Comparison of ENCODE assay signal across 8 mouse cellular contexts in the genomic region with DNA sequence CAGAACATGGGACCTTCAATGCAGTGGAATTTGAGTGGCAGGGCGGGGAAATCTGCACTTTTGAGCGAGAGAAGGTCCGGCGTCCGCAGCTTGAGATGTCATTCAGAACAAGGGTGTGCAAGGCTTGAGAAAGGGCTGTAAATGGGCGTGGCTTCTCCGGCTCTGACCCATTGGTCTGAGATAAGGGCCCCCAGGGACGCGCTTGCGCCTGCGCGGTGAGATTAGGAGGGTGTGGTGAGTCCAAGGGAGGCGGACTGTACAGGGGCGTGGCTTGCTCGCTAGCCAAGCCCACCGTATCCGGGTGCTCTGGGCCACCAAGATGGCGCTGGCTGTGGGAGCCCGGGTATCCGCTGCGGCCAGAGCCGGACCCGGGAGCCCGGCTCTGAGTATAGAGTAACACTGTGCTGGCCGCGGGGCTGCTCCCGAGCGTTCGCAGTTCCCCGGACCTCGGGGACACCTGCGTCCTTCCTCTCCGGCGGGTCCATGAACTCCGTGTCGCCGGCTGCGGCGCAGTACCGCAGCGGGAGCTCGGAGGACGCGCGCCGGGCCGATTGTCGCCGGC. TPM values are rescaled to one million over a fixed set of nuclear protein-coding genes. Genes with fewer than 3 reads are reported as not detected.
DNase-seq lines count a peak whose midpoint lies in the region; ATAC-seq and TF ChIP-seq lines count a peak whose summit lies in the region.

A gene (plus strand): TSS at position 294 of the 562 bp plus-strand sequence.

- ATAC-seq in forebrain, postnatal 0 days, result peak; percentile 99
- peak; percentile 98 for ATAC-seq in lung, embryonic 15.5 days (ENCODE audit: borderline replicate concordance, extremely low read depth, low FRiP score, low TSS enrichment)

- no peak for TF ChIP-seq RAD21 in MEL (IDR thresholded peaks at IDR 0.05; ENCODE audit: low read depth, low read length)

- no peak for TF ChIP-seq EP300 in MEL (IDR thresholded peaks at IDR 0.05; ENCODE audit: low read depth in 1 of 2, low read length in 2 of 2)

- DNase-seq in MEL (ENCODE audit: low read depth, low spot score), result peak; percentile 100
- DNase-seq in cerebellum, adult 2 months, result peak; percentile 99 to 100
- DNase-seq in forebrain, postnatal 0 days, result peak; percentile 98
- peak; percentile 100 for DNase-seq in heart, postnatal 4 days
- DNase-seq in layer of hippocampus, adult 8-10 months (ENCODE audit: low spot score in 2 of 2), result peak; percentile 96 to 97
- peak; percentile 99 for DNase-seq in ovary, adult 18-20 months (ENCODE audit: low spot score)
- peak; percentile 93 for DNase-seq in thymus, postnatal 0 days (ENCODE audit: low spot score)

- H3K27me3 ChIP-seq in MEL (ENCODE audit: control insufficient read depth in 1 of 2, insufficient read depth in 2 of 2, low read length in 2 of 2), result no peaks in the 10 kb centered on the region
- no peaks in the 10 kb centered on the region for H3K27me3 ChIP-seq in cerebellum, adult 2 months (ENCODE audit: control insufficient read depth, insufficient read depth, low read length)
- H3K27me3 ChIP-seq in forebrain, postnatal 0 days (ENCODE audit: insufficient read depth, low read length), result no peaks in the 10 kb centered on the region
- no peaks in the 10 kb centered on the region for H3K27me3 ChIP-seq in lung, embryonic 15.5 days

- TF ChIP-seq POLR2A in MEL (IDR thresholded peaks at IDR 0.05; ENCODE audit: control insufficient read depth in 1 of 2, insufficient read depth in 1 of 2, low read depth in 1 of 2, low read length in 2 of 2, poor library complexity in 1 of 2), result peak in 1 of 2 experiments; percentile 100; a peak in 2 of 4 replicates
- peak; percentile 90 for TF ChIP-seq POLR2A in cerebellum, adult 2 months (IDR thresholded peaks at IDR 0.05; ENCODE audit: borderline replicate concordance, insufficient read depth, low read length)

- H3K27ac ChIP-seq in MEL (ENCODE audit: control insufficient read depth, low read depth, low read length), result peak within 1 kb of the TSS; percentile 84
- peak within 1 kb of the TSS; percentile 73 for H3K27ac ChIP-seq in cerebellum, adult 2 months (ENCODE audit: insufficient read depth, low read length)
- H3K27ac ChIP-seq in forebrain, postnatal 0 days (ENCODE audit: low read depth, low read length), result peak within 1 kb of the TSS; percentile 79
- H3K27ac ChIP-seq in lung, embryonic 15.5 days, result peak within 1 kb of the TSS; percentile 86

- peaks cover 20 to 36% of the 10 kb centered on the region in 2 experiments for H3K36me3 ChIP-seq in MEL (ENCODE audit: control insufficient read depth in 1 of 2, insufficient read depth in 2 of 2, low read length in 2 of 2)
- H3K36me3 ChIP-seq in forebrain, postnatal 0 days (ENCODE audit: insufficient read depth), result peaks cover 20% of the 10 kb centered on the region
- peaks cover 19% of the 10 kb centered on the region for H3K36me3 ChIP-seq in lung, embryonic 15.5 days

- TF ChIP-seq CTCF in MEL (IDR thresholded peaks at IDR 0.05 in 2 of 3, conservative IDR thresholded peaks at IDR 0.05 in 1 of 3; ENCODE audit: control insufficient read depth in 1 of 3, insufficient read depth in 1 of 3, low read depth in 2 of 3, low read length in 3 of 3, poor library complexity in 1 of 3, severe bottlenecking in 1 of 3), result no peak
- no peak for TF ChIP-seq CTCF in cerebellum, adult 2 months (IDR thresholded peaks at IDR 0.05; ENCODE audit: borderline replicate concordance, insufficient read depth, low read depth, low read length)
- TF ChIP-seq CTCF in forebrain, postnatal 0 days (IDR thresholded peaks at IDR 0.05; ENCODE audit: low read depth), result no peak

- peaks cover 22% of the 10 kb centered on the region for H3K79me2 ChIP-seq in MEL (ENCODE audit: control insufficient read depth, insufficient read depth, low read length, poor library complexity)

- H3K4me3 ChIP-seq in MEL (ENCODE audit: control insufficient read depth in 1 of 2, insufficient read depth in 1 of 2, low read depth in 2 of 2, low read length in 2 of 2), result peak within 1 kb of the TSS; percentile 67 to 78
- peak within 1 kb of the TSS; percentile 97 for H3K4me3 ChIP-seq in cerebellum, adult 2 months (replicated peaks; ENCODE audit: insufficient read depth, low read depth, low read length)
- H3K4me3 ChIP-seq in forebrain, postnatal 0 days (ENCODE audit: low read depth, low read length), result peak within 1 kb of the TSS; percentile 93
- peak within 1 kb of the TSS; percentile 79 for H3K4me3 ChIP-seq in lung, embryonic 15.5 days

- WGBS in cerebellum, adult 2 months, result under 1% methylated on average over 49 of the region's 49 CpGs
- 3% methylated on average over 46 of the region's 49 CpGs for WGBS in forebrain, postnatal 0 days
- under 1% methylated on average over 49 of the region's 49 CpGs for WGBS in lung, embryonic 15.5 days

- H3K9me3 ChIP-seq in MEL (replicated peaks; ENCODE audit: insufficient read depth, low read length), result no peaks in the 10 kb centered on the region
- no peaks in the 10 kb centered on the region for H3K9me3 ChIP-seq in forebrain, postnatal 0 days (ENCODE audit: low read length)
- no peaks in the 10 kb centered on the region for H3K9me3 ChIP-seq in lung, embryonic 15.5 days

- H3K4me1 ChIP-seq in MEL (ENCODE audit: control insufficient read depth in 1 of 2, insufficient read depth in 2 of 2, low read length in 2 of 2), result peaks cover 22 to 46% of the 10 kb centered on the region in 2 experiments
- peaks cover 8% of the 10 kb centered on the region for H3K4me1 ChIP-seq in cerebellum, adult 2 months (ENCODE audit: control insufficient read depth, insufficient read depth, low read length)
- H3K4me1 ChIP-seq in forebrain, postnatal 0 days (ENCODE audit: insufficient read depth), result peaks cover 11% of the 10 kb centered on the region; the same call in 1 of the 2 replicates
- peaks cover 19% of the 10 kb centered on the region for H3K4me1 ChIP-seq in lung, embryonic 15.5 days

- H3K4me2 ChIP-seq in forebrain, postnatal 0 days (ENCODE audit: low read depth), result peak within 1 kb of the TSS; percentile 86
- H3K4me2 ChIP-seq in lung, embryonic 15.5 days, result peak within 1 kb of the TSS; percentile 81

- peak within 1 kb of the TSS; percentile 75 for H3K9ac ChIP-seq in MEL (ENCODE audit: control insufficient read depth, low read depth, low read length, poor library complexity, severe bottlenecking)
- peak within 1 kb of the TSS; percentile 90 for H3K9ac ChIP-seq in forebrain, postnatal 0 days
- H3K9ac ChIP-seq in lung, embryonic 15.5 days, result peak within 1 kb of the TSS; percentile 79

TF ChIP-seq in MEL, 35 proteins besides CTCF, POLR2A, EP300 and RAD21:
- TF ChIP-seq TBP (IDR thresholded peaks at IDR 0.05; ENCODE audit: low read depth, low read length) (peak; percentile 97), TAL1 (IDR thresholded peaks at IDR 0.05; ENCODE audit: low read length) (peak; percentile 31; the same call in 1 of the 2 replicates), GATA1 (IDR thresholded peaks at IDR 0.05; ENCODE audit: low read depth, low read length) (peak; percentile 98), MAZ (IDR thresholded peaks at IDR 0.05; ENCODE audit: low read depth, low read length) (no peak), UBTF (IDR thresholded peaks at IDR 0.05; ENCODE audit: borderline replicate concordance, insufficient read depth, low read depth, low read length) (0 out of 2 replicates have a peak, but pooled peaks have one; percentile 66)

RNA-seq across cellular contexts. Expression of the gene that starts here (rescaled TPM):
- 76.4 and 83.9 TPM in 2 replicates for total RNA-seq in MEL (2012; rRNA removed)
- polyA plus RNA-seq in MEL (2012; ENCODE audit: insufficient read depth in 1 of 2, insufficient read length in 2 of 2, low read depth in 1 of 2, low replicate concordance in 2 of 2, missing spikeins in 1 of 2), result 10 to 100 TPM in 1 of 2 experiments, not detected in 1; 99.7 TPM
- polyA plus RNA-seq in cerebellum, adult 2 months (2012; rRNA removed), result 70.9 and 72.4 TPM in 2 replicates
- 18.7 and 19.5 TPM in 2 replicates for total RNA-seq in forebrain, postnatal 0 days (2014; rRNA removed)
- 19.9 and 26.4 TPM in 2 replicates for polyA plus RNA-seq in forebrain, postnatal 0 days (2015; fragmentation: Nextera tagmentation; extraction: Ambion mirVana)
- total RNA-seq in heart, postnatal 4 days (2021), result 10 to 100 TPM; 53.1 to 59.1 TPM
- 10 to 100 TPM; 37.3 to 45.0 (median 38.1) TPM for total RNA-seq in layer of hippocampus, adult 8-10 months (2022)
- polyA plus RNA-seq in lung, embryonic 15.5 days (2015; fragmentation: Nextera tagmentation; extraction: Ambion mirVana), result 38.4 and 42.8 TPM in 2 replicates
- 49.2 and 56.2 TPM in 2 replicates for polyA plus RNA-seq in thymus, postnatal 0 days (2015; fragmentation: Nextera tagmentation; extraction: Ambion mirVana)

Comparison
In these comparisons a context has a peak if more than half of its experiments do, and no peak if none do; other contexts are left out.
1. Peak in every context shown above with its lines: DNase-seq, ATAC-seq, H3K4me3 ChIP-seq and H3K27ac ChIP-seq.